Mouse (Mus musculus) hindbrain, embryonic 14.5 days (tissue): Measurements from ENCODE around the gene Vgf. TPM values are rescaled to one million over a fixed set of nuclear protein-coding genes. Genes with fewer than 3 reads are reported as not detected.

Experiments used
- ATAC-seq: fragments of 200-750 bp; cut with Nextera tagmentation; 2 replicates; pipeline ENCODE4 v1.8.0; 2017; ENCODE audit warnings: moderate number of reproducible peaks, mild to moderate bottlenecking, moderate TSS enrichment, moderate library complexity; ENCODE audit not compliant: low FRiP score
- DNase-seq: peaks from one replicate; pipeline ENCODE4 v3.0.0-alpha.2; 2015; ENCODE audit warnings: low spot score
- H3K27ac ChIP-seq: fragments of 300-500 bp; sonication (generic); 2 replicates; pipeline ENCODE4 v1.5.1; 2014; ENCODE audit warnings: mild to moderate bottlenecking, moderate library complexity
- H3K27me3 ChIP-seq: fragments of 300-500 bp; sonication (generic); 2 replicates; pipeline ENCODE4 v1.6.1; 2014; ENCODE audit warnings: mild to moderate bottlenecking, low read length, mixed read lengths; ENCODE audit not compliant: control insufficient read depth, insufficient read depth
- H3K36me3 ChIP-seq: fragments of 300-500 bp; sonication (generic); replicated peaks from 2 replicates; pipeline ENCODE4 v1.6.1; 2014; ENCODE audit not compliant: control insufficient read depth, insufficient read depth
- H3K4me1 ChIP-seq: fragments of 300-500 bp; sonication (generic); replicated peaks from 2 replicates; pipeline ENCODE4 v1.6.1; 2014; ENCODE audit warnings: antibody characterized with exemption, low read length, mixed read lengths; ENCODE audit not compliant: control insufficient read depth, insufficient read depth
- H3K4me2 ChIP-seq: fragments of 300-500 bp; sonication (generic); replicated peaks from 2 replicates; pipeline ENCODE4 v1.6.1; 2014; ENCODE audit warnings: mild to moderate bottlenecking, moderate library complexity
- H3K4me3 ChIP-seq: fragments of 300-500 bp; sonication (generic); replicated peaks from 2 replicates; pipeline ENCODE4 v1.5.1; 2014; ENCODE audit warnings: mild to moderate bottlenecking, low read length
- H3K9ac ChIP-seq: fragments of 300-500 bp; sonication (generic); 2 replicates; pipeline ENCODE4 v1.6.1; 2014
- H3K9me3 ChIP-seq: fragments of 300-500 bp; sonication (generic); 2 replicates; pipeline ENCODE4 v1.6.1; 2016; ENCODE audit warnings: low read length; ENCODE audit not compliant: control insufficient read depth
- WGBS: fragments of 180-500 bp; shearing (Covaris S2); extraction: QIAGEN DNeasy Blood & Tissue Kit; methylation state at CpG from one replicate; pipeline ENCODE4 v1.1.7; 2014; 5-methylcytosine and 5-hydroxymethylcytosine counted together
- polyA plus RNA-seq: library from polyadenylated mRNA; unstranded; fragments of >200 nt; fragmentation: Nextera tagmentation; extraction: Ambion mirVana; gene quantifications from 2 replicates; pipeline ENCODE4 v1.2.1, GENCODE M21; 2014

Vgf gene
- polyA plus RNA-seq, 1 experiment from 2014 or later = 7.0 TPM

DNA sequence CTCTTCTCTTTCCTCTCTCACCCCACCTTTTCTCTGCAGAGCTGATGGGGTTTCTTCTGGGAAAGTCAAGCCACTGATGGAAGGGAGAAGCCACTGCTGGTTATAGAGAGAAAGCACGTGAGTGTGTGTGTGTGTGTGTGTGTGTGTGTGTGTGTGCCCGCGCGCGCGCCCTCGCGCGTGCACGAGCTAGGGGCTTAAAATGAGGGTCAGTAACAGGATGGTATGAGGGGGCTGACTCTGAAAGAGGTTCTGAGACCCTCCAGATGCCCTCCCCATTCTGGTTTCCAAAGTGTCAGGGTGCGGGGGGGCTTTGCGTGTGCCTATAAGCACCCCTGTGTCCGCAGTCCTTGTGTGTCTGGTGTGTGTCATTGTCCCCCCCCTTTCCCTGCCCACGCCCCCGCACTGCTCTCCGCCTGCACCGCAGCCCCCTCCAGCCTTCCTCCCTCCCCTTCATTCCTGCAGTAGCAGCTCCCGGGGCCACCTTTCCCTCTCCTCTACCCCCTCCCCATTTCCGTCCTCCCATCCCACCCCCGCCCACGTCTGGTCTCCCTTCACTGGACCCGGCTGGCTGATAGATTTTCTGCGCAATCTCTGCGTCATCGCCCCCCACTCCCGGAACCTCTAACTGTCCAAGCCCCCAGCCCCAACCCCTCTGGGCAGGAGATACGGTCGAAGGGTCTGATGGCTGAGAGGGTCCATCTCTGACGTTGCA lies 2.5 kb downstream of the Vgf start:
- 6% methylated on average over 28 of the region's 29 CpGs for WGBS
- Histone ChIP-seq H3K4me1 (peaks cover 21% of the 10 kb centered on the region), H3K27ac (no peak overlapping the region), H3K9ac (no peak overlapping the region), H3K4me2 (peak overlapping the region; percentile 100), H3K4me3 (peak overlapping the region; percentile 60), H3K36me3 (no peaks in the 10 kb centered on the region), H3K9me3 (no peaks in the 10 kb centered on the region), H3K27me3 (peaks cover 74% of the 10 kb centered on the region)
- no peak for DNase-seq
- no peak for ATAC-seq

DNA sequence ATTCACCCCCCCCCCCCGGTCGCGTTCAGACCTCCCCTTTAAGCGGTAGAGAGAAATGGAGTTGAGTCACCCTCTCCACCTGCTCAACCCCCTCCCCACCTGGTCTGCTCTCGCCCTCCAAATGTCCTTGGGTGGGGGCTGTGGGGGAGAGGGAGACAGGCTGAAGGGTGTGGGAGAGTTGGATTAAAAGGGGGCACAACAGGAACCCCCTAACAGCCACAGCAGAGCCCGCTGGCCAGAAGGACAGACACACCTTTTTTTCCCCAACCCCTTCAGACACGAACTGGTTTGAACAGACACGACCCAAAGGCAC lies 3.0 kb downstream of the Vgf start:
- Histone ChIP-seq H3K4me1 (peaks cover 21% of the 10 kb centered on the region), H3K9ac (peak overlapping the region; percentile 54), H3K36me3 (no peaks in the 10 kb centered on the region), H3K4me2 (peak overlapping the region; percentile 100), H3K27ac (no peak overlapping the region), H3K9me3 (no peaks in the 10 kb centered on the region), H3K27me3 (peaks cover 68% of the 10 kb centered on the region), H3K4me3 (peak overlapping the region; percentile 60)
- no peak for ATAC-seq
- no peak for DNase-seq
- WGBS = 0% methylated on average over 8 of the region's 8 CpGs

DNA sequence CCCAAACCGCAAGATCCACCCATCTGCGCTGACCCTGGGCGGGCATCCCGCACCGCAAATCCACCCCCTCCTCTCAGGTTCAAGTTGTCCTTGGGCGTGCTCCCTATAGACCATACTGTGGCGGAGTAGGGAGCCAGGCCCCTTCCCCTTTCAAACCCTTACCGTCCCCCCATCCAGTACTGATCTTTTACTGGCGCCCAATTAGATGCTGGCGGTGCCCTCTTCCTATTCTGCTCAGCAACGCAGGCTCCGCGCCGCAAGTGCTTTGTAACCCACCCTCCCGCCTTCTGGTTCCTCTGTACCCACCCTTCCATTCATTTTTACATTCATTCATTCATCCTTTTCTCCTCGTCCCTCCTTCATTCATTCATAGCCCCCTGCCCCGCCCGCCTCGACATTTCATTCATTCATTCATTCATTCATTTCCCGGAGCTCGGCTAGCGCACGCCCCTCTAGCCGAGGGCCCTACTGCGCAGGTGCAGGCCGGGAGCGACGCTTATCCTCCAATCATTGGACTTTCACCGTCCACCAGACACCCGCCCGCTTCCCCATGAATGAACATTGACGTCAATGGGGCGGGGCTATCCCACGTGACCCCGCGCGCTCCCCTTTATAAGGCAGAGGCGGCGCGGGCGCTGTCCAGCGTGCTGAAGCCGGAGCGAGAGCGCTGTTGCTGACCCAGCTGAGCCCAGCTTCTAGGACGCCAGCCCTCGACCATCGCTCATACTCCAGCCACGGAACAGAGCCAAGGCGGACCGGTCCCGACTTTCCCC lies 3.6 kb downstream of the Vgf start:
- no peaks in the 10 kb centered on the region for H3K9me3 ChIP-seq
- ATAC-seq (peak; percentile 88), DNase-seq (peak; percentile 98)
- H3K4me3 ChIP-seq = peak overlapping the region; percentile 60
- peaks cover 64% of the 10 kb centered on the region for H3K27me3 ChIP-seq
- peak overlapping the region; percentile 100 for H3K4me2 ChIP-seq
- no peaks in the 10 kb centered on the region; the same call in 1 of the 2 replicates for H3K36me3 ChIP-seq
- peaks cover 21% of the 10 kb centered on the region for H3K4me1 ChIP-seq
- under 1% methylated on average over 52 of the region's 52 CpGs for WGBS
- no peak overlapping the region for H3K27ac ChIP-seq
- H3K9ac ChIP-seq = peak overlapping the region; percentile 65

DNA sequence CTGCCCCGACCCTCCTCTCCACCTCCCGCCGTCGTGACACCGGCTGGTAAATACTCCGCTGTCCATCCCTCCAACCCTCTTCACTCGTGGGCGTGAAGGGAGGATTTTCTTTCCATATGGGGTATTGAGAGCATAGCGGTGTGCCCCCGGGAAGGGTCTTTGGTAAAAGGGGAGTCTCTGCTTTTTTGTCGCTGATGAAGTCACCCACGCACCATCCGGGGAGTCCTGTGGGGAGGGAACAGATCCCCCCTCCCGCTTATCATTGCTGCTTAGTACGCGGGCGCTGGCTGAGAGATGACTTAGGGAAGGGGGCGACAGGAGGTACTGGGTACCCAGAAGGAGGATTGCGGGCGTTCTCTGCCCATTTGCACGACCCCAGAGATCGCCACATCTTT lies 4.2 kb downstream of the Vgf start:
- Histone ChIP-seq H3K27ac (no peak overlapping the region), H3K4me3 (peak overlapping the region; percentile 60), H3K4me1 (peaks cover 17% of the 10 kb centered on the region), H3K9ac (peak overlapping the region; percentile 65), H3K4me2 (peak overlapping the region; percentile 100), H3K36me3 (peaks cover 4% of the 10 kb centered on the region; the same call in 1 of the 2 replicates), H3K9me3 (no peaks in the 10 kb centered on the region), H3K27me3 (peaks cover 59% of the 10 kb centered on the region)
- 9% methylated on average over 22 of the region's 22 CpGs for WGBS
- no peak for DNase-seq
- no peak; the same call in 1 of the 2 replicates for ATAC-seq

DNA sequence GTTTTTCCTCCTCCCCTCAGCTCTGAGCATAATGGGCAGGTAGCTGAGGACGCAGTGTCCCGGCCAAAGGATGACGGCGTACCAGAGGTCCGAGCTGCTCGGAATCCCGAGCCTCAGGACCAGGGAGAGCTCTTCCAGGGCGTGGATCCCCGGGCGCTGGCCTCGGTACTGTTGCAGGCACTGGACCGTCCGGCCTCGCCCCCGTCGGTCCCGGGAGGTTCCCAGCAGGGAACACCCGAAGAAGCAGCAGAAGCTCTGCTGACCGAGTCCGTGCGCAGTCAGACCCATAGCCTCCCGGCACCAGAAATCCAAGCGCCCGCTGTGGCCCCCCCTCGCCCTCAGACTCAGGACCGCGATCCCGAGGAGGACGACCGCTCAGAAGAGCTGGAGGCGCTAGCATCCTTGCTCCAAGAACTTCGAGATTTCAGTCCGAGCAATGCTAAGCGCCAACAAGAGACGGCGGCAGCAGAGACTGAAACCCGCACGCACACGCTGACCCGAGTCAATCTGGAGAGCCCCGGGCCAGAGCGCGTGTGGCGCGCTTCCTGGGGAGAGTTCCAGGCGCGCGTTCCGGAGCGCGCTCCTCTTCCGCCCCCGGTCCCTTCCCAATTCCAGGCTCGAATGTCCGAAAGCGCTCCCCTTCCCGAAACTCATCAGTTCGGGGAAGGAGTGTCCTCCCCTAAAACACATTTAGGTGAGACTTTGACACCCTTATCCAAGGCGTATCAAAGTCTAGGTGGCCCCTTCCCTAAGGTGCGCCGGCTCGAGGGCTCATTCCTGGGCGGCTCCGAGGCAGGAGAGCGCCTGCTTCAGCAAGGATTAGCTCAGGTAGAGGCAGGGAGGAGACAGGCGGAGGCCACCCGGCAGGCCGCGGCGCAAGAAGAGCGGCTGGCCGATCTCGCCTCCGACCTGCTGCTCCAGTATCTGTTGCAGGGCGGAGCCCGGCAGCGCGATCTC lies 5.2 kb downstream of the Vgf start:
- H3K9ac ChIP-seq = peak overlapping the region; percentile 65
- no peak for DNase-seq
- WGBS = under 1% methylated on average over 78 of the region's 78 CpGs
- no peaks in the 10 kb centered on the region for H3K9me3 ChIP-seq
- ATAC-seq = no peak
- H3K4me2 ChIP-seq = peak overlapping the region; percentile 100
- no peak overlapping the region for H3K27ac ChIP-seq
- H3K36me3 ChIP-seq = peaks cover 13% of the 10 kb centered on the region
- H3K27me3 ChIP-seq = peaks cover 50% of the 10 kb centered on the region
- peak overlapping the region; percentile 60 for H3K4me3 ChIP-seq
- peaks cover 17% of the 10 kb centered on the region for H3K4me1 ChIP-seq

DNA sequence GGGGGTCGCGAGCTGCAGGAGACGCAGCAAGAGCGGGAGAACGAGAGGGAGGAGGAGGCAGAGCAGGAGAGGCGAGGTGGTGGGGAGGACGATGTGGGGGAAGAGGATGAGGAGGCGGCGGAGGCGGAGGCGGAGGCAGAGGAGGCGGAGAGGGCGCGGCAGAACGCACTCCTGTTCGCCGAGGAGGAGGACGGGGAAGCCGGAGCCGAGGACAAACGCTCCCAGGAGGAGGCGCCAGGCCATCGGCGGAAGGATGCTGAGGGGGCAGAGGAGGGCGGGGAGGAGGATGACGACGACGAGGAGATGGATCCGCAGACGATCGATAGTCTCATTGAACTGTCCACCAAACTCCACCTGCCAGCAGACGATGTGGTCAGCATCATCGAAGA lies 5.8 kb downstream of the Vgf start:
- DNase-seq = no peak
- Histone ChIP-seq H3K9ac (peak overlapping the region; percentile 65), H3K4me2 (peak overlapping the region; percentile 100), H3K4me1 (peaks cover 17% of the 10 kb centered on the region), H3K27me3 (peaks cover 43% of the 10 kb centered on the region), H3K27ac (0 out of 2 replicates have a peak overlapping the region, but pooled peaks have one; percentile 5), H3K9me3 (no peaks in the 10 kb centered on the region), H3K4me3 (peak overlapping the region; percentile 60), H3K36me3 (peaks cover 20% of the 10 kb centered on the region)
- ATAC-seq = no peak
- under 1% methylated on average over 30 of the region's 33 CpGs for WGBS

DNA sequence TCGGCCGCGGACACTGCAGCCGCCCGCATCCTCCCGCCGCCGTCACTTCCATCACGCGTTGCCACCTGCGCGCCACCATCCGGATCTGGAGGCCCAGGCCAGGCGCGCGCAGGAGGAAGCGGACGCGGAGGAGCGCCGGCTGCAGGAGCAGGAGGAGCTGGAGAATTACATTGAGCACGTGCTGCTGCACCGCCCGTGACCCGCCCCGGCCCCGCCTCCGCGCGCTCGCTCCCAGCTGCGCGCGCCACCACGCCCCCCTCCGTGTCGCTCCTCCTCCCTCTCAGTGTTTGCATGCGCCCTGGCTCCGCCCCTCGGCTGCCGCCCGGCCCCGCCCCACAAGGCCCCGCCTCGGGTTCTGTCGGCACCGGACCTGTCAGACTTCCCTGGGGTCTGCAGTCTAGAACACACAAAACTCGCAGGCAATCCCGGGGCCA lies 6.5 kb downstream of the Vgf start:
- H3K9me3 ChIP-seq = no peaks in the 10 kb centered on the region
- H3K36me3 ChIP-seq = peaks cover 26% of the 10 kb centered on the region
- WGBS = 0% methylated on average over 32 of the region's 49 CpGs
- peak overlapping the region; percentile 65 for H3K9ac ChIP-seq
- ATAC-seq (peak; percentile 53), DNase-seq (peak; percentile 77)
- H3K4me2 ChIP-seq = peak overlapping the region; percentile 100
- peaks cover 37% of the 10 kb centered on the region for H3K27me3 ChIP-seq
- peak overlapping the region; percentile 60 for H3K4me3 ChIP-seq
- 0 out of 2 replicates have a peak overlapping the region, but pooled peaks have one; percentile 5 for H3K27ac ChIP-seq
- H3K4me1 ChIP-seq = peaks cover 17% of the 10 kb centered on the region

DNA sequence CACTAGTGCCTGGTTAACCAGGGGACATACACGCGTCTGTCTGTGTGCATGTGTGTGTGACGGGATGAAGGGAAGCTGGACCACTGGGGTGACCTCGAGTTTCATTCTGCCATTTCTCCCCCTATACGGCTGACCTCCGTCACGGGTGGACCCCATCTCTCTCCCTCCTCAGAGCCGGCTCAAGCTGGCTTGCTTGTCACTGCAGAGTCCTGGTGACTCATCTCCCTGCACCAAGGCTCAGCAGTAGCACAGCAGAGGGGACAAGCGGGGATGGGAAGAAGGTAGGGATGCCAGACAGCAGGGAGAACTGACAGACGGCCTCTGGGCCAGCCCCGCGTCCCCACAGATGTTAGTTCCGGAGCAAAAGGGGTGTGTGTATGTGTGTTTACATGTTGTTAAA lies 10.0 kb downstream of the Vgf start:
- Histone ChIP-seq H3K9me3 (no peaks in the 10 kb centered on the region), H3K27me3 (peaks cover 5% of the 10 kb centered on the region), H3K4me1 (peaks cover 6% of the 10 kb centered on the region), H3K9ac (no peak overlapping the region), H3K4me2 (no peak overlapping the region), H3K27ac (no peak overlapping the region), H3K4me3 (no peak overlapping the region), H3K36me3 (peaks cover 55% of the 10 kb centered on the region)
- ATAC-seq = no peak
- WGBS = 86% methylated on average over 13 of the region's 13 CpGs
- DNase-seq = no peak

DNA sequence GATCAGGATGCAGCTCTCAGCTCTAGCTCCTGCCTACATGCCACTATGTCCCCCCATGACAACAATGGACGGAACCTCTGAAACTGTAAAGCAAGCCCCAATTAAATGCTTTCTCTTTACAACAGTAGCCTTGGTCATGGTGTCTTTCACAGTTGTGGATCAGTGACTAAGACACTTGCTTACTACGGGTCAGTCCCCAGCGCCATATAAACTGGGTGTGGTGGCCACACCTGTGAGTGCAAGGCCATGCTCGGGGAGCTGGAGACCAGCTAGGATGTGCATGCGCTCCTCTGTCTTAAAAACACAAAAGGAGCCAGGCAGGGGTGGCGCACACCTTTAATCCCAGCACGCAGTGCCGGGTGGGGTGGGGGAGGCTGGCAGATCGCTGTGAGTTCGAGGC lies 13.3 kb downstream of the Vgf start:
- WGBS = 93% methylated on average over 10 of the region's 10 CpGs
- Histone ChIP-seq H3K4me2 (no peak overlapping the region), H3K4me1 (no peaks in the 10 kb centered on the region), H3K4me3 (no peak overlapping the region), H3K9me3 (no peaks in the 10 kb centered on the region), H3K27ac (no peak overlapping the region), H3K9ac (no peak overlapping the region), H3K36me3 (peaks cover 72% of the 10 kb centered on the region), H3K27me3 (no peaks in the 10 kb centered on the region)
- DNase-seq = no peak
- ATAC-seq = no peak
